Mouse (Mus musculus) adrenal gland, postnatal 0 days (tissue): ENCODE results near the gene Phf5a. TPM values are rescaled to one million over a fixed set of nuclear protein-coding genes. Genes with fewer than 3 reads are reported as not detected.

Experiments used
- polyA plus RNA-seq: library from polyadenylated mRNA; unstranded; fragments of >200 nt; fragmentation: Nextera tagmentation; extraction: Ambion mirVana; gene quantifications from 2 replicates; pipeline ENCODE4 v1.2.1, GENCODE M21; 2015

The Phf5a gene
- 53.5 and 65.5 TPM in 2 replicates for polyA plus RNA-seq

DNA sequence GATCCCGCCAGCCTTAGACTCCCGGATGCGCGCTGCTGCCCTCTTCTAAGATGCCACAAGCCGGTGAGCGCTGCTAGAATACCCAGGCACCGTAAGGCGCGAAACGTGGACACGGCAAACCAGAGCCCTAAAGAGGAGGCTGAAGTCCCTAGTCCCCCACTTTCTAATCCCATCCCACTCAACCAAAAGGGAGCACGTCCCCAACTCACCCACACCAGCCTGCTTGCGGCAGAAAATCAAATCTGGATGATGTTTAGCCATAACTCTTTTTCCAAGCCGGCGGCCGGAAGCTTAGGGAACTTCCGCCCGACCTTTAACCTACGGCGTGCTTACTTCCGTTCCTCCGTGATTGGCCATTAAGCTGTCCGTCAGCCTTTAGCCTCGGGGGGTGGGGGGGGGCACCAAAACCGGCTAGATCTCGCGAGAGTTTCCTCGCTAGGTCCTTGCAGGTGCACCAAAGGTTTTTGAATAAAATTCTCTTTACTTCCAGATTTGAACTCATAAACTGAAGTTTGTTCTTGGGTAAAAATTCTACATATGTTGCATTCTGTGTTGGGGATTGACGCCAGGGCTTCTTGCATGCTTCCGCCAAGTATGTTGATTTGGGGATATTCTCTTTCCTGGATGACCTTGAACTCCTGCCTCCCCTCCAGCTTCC, at the start of gene Phf5a:
Phf5a (minus strand) TSS at position 308 of the 658 bp plus-strand sequence.

DNA sequence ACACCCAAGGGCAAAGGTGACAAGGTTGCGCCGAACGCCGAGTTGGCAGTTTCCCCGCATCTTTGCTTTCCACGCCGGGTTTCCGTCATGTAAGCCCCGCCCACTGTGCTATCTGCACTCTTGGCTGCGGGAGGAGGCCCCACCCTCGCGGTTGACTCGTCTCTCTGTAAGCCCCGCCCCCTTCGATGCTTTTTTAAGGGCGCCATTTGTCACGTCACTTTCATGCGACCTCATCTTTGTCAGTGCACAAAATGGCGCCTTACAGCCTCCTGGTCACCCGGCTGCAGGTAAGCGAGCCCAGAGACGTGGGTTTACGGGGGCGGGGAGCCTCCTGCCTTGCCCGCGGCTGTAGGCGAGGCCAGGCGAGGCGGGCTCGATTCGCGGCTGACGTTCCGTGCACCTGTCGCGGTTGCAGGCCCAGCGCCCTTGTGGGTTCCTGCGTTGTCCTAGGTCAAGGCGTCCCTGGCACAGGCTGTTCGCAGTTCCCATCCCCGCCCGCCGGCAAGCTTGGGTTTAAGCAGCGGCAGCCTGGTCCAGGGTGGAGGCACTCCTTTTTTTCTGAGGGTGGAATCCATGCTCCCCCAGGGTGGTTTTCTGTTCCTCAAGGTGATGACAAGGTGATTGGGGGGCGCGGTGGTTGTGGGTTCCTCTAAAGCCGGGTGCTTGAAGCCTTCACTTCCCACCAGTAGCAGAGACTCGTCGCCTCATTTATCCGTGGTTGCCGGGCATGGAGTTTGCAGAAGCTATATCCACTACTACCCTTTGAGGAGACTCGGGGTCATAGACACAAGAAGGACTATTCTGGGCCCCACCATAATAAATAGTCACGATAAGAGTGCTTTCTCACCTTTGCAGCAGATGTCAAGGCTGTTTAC, 788 bp upstream of the Phf5a start, which contains the start of gene Aco2:
Aco2 (plus strand) TSS at position 48 of the 875 bp plus-strand sequence.

DNA sequence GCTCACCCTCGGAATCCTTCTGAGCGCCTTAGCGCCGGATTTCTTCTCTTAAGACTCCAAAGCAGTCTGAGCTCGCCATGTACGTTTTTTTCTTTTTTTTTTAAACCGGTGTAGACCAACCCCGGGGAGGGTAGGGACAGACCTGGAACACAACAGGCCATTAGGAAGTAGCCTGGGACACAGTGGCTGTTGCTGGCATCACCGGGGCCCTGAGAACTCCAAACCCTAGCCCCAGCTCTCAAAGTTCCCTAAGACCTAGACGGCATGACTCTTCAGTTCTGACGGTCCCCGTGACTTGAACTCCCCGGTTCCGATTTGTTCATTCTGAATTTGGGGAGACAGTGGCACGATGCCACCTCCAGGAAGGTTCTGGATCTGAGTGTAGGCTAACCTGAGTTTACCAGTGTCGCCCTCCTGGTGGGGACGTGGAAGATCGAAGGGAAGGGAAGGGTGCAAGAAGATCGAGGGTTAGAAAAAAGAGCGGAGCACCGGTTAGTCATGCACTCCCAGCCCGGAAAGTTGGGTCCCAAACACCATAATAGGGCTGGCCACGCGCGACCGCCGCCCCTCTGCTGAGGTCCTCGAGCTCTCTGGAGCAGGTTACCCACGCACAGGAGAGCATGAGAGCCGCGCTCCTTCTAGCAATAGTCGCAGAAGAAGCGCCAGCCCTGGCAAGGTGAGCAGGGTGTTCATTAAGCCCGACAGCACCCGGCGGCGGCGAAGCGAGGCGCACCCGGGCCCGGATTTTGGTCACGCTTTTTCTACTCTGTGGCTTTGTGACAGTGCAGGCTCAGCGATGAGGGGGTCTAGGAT, 13.0 kb downstream of the Phf5a start, which contains the start of gene Tob2:
Tob2 (minus strand) TSS at position 280 of the 813 bp plus-strand sequence.

Other genes with a start within 250 kb of the Phf5a start
- gene L3mbtl2, start 208.0 kb downstream of the Phf5a start, polyA plus RNA-seq, result 9.8 and 12.6 TPM in 2 replicates
- 4.4 and 8.4 TPM in 2 replicates for gene Chadl, start 174.6 kb downstream of the Phf5a start, polyA plus RNA-seq
- gene Zc3h7b, start 126.9 kb downstream of the Phf5a start, polyA plus RNA-seq, result 15.4 and 19.5 TPM in 2 replicates
- 27.0 and 27.6 TPM in 2 replicates for gene Rangap1, start 126.4 kb downstream of the Phf5a start, polyA plus RNA-seq
- 28.3 and 34.4 TPM in 2 replicates for gene Tef, start 69.5 kb downstream of the Phf5a start, polyA plus RNA-seq
- 19.7 and 22.3 TPM in 2 replicates for gene Tob2, start 13.1 kb downstream of the Phf5a start, polyA plus RNA-seq
- gene Aco2, start 398 bp upstream of the Phf5a start, polyA plus RNA-seq, result 101 and 150 TPM in 2 replicates
- gene Polr3h, start 54.3 kb upstream of the Phf5a start, polyA plus RNA-seq, result 57.3 and 83.5 TPM in 2 replicates
- 31.4 and 48.3 TPM in 2 replicates for gene Csdc2, start 64.8 kb upstream of the Phf5a start, polyA plus RNA-seq
- 89.3 and 111 TPM in 2 replicates for gene Pmm1, start 89.0 kb upstream of the Phf5a start, polyA plus RNA-seq
- gene 1700029P11Rik, start 108.6 kb upstream of the Phf5a start, polyA plus RNA-seq, result not detected in 2 replicates
- 64.9 and 130 TPM in 2 replicates for gene Xrcc6, start 115.9 kb upstream of the Phf5a start, polyA plus RNA-seq
- 28.6 and 66.0 TPM in 2 replicates for gene Desi1, start 162.0 kb upstream of the Phf5a start, polyA plus RNA-seq
- gene Snu13, start 175.7 kb upstream of the Phf5a start, polyA plus RNA-seq, result 171 and 189 TPM in 2 replicates
- not detected in 2 replicates for gene 4930407I10Rik, start 187.2 kb upstream of the Phf5a start, polyA plus RNA-seq
- not detected in 2 replicates for gene Mei1, start 198.1 kb upstream of the Phf5a start, polyA plus RNA-seq